Mouse (Mus musculus): ENCODE results near the gene Slc31a1. TPM values are rescaled to one million over a fixed set of nuclear protein-coding genes. Genes with fewer than 3 reads are reported as not detected.

Slc31a1 gene
- total RNA-seq, 2 experiments from 2014 or later: 12.4 to 16.6 TPM

DNA sequence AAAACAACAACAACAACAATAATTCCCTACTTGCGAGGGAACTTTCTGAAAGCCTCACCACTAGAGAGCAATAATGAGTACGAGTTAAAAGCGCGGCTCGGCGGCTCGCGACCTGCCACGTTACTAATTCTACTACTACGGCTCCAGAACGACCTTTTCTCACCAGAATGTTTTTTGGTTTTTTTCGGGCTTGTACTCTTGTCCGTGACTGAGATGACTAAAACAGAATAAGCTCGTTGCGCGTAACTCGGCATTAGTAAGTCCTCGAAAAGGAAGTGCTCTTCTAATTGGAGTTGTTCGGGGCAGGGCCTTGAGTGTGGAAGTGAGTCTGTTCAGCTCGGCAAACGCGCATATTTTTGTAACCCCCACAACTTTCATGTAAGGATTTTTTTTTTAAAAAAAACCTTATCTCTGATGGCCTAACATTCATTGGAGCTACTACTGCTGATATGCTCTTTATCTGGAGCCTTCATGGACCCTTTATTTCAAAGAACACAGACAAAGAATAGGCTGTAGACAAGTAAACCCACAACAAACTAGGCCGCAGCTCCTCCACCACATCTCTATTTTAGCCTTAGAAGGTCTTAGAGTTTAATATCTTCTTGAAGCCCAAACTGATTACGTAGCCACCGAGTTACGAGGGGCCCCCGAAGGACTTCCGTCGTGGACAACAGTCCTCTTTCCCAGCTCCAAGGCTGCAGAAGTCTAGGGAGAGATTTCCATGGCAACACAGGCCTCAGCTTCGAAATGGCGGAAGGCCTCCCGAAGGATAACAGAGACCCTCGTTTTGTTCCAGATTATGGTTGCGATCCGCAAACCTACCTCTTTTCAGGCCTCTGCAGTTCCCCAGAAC is 47.4 kb downstream of the Slc31a1 start:
- DNase-seq: peak; percentile 45

GRCm38 (mm10) chr4:62408601-62409282 is 48.2 kb downstream of the Slc31a1 start, which contains the start of the genes Cdc26 and Prpf4:
Gene Cdc26, minus strand, starts transcription at chr4:62408642.
Gene Prpf4, plus strand, starts transcription at chr4:62408797.
- peak; percentile 93 for DNase-seq

DNA sequence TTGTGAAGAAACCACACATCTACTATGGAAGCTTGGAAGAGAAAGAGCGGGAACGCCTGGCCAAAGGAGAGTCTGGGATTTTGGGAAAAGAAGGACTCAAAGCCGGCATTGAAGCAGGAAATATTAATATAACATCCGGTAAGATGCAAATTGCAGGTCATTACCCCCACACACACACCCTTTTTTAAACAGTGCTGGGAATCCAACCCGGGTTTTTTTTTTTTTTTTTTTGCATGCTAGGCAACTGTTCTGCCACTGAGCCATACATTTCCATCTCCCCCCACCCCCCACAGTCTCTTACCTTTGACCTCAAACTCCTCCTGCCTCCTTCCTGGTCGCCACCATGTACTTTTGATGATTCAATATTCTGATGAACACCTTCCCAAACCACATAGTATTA is 49.1 kb downstream of the Slc31a1 start:
- no peak for DNase-seq

DNA sequence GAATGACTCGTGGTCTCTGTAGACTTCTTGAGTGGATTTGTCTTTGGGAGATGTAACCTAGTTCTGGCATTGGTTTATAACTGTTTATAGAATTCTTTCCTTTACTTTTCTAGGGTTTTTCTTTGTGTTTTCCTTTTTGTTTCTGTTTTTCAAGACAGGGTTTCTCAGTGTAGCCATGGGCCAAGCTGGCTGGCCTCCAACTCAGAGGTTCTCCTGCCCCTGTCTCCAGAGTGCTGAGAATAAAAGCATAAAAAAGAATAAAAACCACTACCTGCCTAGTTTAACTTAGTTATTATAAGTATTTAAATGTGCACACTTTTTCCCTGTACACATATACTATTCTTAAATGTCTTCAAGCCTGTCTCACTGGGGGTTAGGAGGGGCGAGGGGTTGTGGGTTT is 49.8 kb downstream of the Slc31a1 start:
- no peak for DNase-seq

GRCm38 (mm10) chr4:62411606-62412005 is 51.1 kb downstream of the Slc31a1 start:
- DNase-seq: no peak

DNA sequence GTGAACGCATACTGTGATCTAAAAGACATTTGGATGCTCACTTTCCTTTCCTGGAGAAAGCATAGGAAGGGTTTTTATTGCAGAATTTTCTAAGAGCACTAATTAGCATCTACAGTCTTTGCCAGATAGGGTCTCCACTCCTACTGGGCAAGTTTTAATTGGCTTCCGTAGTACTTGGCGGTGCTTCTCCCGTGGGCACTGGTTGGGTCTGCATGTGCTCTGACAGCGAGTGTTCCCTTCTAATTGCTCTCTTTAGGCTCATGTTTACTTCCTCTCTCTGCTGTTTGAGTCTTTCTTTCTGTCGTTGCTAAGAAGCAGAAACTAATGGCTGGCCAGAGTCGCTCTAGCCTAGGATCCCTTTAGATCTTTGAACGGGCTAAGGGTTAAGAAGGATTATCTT is 57.9 kb downstream of the Slc31a1 start:
- no peak for DNase-seq

DNA sequence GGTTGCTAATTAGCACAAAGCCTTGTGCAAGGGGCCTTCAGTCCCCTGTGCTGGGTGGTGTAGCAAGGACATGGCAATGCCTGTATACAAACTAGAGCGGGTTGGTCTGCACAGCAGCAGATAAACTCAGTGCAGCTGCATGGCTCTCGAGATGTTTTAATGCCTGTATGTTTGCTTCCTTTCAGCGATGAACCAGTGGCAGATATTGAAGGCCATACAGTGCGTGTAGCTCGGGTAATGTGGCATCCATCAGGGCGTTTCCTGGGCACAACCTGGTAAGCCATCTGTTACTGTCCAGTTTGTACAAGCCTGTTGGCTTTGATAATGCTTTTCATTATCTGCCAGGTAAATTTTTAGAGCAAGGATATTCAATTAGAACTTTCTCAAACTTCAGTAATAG is 58.6 kb downstream of the Slc31a1 start:
- no peak for DNase-seq

DNA sequence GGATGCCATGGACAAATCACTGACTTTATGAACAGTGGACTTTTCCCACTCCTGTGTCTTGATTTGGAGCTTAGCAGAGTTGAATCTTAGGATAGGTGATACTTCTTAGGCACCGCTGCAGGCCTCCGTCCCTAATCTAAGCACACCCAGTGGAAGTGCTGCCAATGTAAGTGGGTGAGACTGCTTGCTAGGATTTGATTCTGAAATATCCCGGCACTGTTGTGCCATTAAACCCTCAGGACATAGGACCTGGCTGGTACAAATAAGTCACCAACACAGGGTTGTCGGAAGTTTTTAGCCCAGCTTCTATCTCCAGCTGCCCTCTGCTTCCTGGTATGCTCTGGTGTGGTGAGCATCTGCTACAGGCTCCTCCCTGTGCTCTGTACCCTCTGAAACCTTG is 65.4 kb downstream of the Slc31a1 start:
- no peak for DNase-seq

GRCm38 (mm10) chr4:62427978-62428758 is 67.6 kb downstream of the Slc31a1 start:
- DNase-seq: peak; percentile 26

DNA sequence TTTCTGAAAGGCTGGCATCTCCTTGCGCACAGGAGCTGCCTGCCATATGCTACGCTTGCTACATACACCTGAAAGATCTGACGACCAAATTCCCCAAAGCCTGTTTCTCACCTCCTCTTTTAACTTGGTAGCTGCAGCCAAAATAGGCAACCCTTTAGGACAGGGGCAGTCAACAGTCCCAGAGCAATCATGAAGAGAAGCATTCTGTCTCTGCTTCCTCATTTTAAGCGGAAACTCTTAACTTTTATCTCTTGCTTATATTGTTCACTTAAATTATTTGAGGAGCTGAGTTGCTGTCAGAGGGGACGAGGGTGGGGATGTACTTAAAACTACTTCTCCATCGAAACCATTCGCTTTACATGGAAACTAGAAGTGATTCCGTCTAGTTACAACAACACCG is 69.1 kb downstream of the Slc31a1 start:
- no peak for DNase-seq

GRCm38 (mm10) chr4:62430678-62431077 is 70.2 kb downstream of the Slc31a1 start:
- no peak for DNase-seq

- DNase-seq: no peak
These were observed 71.0 kb downstream of the Slc31a1 start for GRCm38 (mm10) chr4:62431522-62431921.

DNA sequence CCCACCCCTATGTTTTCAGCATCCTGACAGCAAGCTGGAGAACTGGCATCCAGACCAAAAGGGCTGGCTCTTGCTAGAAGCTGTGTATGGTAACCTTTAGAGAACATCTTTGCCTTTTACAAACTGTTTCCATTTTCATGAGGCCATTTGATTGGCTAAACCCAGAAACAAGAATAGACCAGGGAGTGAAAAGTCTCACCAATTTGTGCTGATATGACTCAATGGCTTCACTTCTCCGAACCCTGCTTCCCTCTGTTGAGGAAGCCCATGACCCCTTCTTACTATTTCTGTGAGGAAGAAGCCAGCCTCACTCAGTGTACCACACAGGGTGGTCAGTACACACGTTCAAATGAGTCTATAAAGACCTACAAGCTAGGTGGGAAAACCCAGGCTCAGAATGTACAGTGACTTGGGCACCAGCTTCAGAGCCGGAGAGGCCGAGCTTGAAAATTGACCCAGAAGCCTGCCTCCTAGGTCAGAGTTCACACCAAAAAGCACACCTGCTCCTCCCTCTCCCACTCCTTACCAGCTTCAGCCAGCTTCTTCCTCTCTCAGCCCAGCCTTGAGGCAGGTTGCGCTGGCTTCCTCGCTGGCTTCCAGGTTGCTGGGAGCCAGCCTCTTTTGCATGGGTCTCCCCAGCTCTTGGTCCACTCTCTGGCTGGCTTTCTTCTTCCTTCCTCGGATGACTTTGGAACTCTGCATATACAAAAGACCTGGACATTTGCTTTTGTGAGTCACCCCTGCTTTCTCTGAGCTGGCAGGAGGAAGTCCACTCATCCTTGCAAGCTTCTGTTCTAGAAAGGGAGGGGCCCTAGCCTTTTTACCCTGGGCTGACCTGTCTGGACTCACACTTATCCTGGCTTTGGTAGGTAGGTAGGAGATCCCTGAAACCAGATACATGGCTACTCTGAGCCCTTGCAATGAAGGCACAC is 73.7 kb downstream of the Slc31a1 start:
- DNase-seq: no peak

DNA sequence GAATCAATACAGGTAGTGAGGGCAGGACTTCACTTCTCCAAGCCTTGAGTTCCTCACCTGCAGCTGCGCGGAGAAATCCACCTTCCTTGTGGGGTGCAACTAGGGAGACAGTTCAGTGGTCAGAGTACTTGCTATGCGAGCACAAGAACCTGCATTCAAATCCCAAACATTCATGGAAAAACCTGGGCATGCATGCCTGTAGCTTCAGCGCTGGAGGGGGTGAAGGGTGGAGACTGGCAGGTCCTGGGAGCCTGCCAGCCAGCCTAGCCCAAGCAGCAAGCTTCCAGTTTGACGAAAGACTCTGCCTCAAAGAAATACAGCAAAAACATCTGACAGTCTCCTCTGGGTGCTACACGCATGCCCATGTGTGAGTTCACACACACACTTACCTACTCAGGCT is 74.6 kb downstream of the Slc31a1 start, which contains the start of gene Rnf183:
TSS of gene Rnf183 (minus strand) at position 172 of the 400 bp plus-strand sequence.
- no peak for DNase-seq

GRCm38 (mm10) chr4:62437256-62437778 is 76.8 kb downstream of the Slc31a1 start:
- no peak for DNase-seq

GRCm38 (mm10) chr4:62437871-62438270 is 77.3 kb downstream of the Slc31a1 start:
- no peak for DNase-seq

DNA sequence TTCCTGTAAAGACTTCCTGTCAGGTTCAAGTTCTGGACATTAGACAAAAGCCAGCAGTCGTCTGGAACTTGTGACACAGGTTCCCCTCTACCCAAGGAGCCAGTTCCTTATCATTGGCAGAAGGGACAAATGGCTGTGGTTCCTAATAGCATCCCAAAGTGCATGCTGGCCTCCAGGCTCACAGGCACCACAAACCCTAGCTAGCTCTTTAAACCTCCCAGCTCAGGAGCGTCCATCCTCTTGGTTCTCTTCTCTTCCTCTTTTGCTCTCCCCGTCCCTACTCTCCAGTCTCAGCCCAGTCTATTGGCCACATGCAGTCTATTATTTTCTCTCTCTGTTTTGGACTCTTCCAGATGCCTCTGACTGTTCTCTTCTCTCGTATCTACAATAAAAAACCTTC is 79.3 kb downstream of the Slc31a1 start:
- DNase-seq: no peak

DNA sequence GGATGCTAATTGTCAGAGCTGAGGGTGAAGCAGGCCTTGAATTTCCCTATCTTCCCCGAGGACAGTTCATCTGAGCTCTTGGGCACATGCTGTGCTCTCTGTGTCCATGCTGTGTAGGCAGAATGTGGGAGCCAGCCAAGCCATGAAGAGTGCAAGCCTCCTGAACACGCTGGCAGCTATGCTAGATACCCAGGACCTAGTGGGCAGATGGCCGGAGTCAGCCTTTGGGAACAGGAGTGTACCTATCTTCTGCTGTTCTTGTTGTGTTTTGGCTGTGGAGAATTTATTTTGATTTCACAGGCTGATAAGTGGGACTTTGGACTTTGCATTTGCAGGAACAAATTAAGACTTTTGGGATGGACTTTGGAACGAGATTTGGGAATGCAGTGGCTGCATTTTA is 80.0 kb downstream of the Slc31a1 start:
- no peak for DNase-seq

DNA sequence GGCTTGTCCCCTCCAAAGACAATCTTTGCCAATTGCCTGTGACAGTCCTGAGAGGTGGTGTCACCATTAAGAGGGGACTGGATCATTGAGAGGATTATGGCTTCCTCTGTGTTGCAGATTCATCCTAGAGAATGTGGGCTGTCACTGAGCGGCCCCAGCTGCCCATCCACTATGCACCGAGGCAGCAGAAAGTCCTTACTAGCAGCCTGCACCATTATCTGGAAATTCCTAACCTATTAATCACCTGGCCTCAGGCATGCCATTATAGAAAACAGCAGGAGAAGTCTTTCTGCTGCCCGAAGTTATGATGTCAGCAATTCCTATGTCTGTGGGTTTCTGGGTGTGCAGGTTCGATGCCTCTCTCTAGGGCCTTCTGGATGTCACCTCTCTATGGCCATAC is 80.5 kb downstream of the Slc31a1 start:
- no peak for DNase-seq

Measured in gastrocnemius, postnatal 10 days (tissue).